Mouse (Mus musculus) megakaryocyte progenitor cell, adult 5-6 weeks (primary cell): ENCODE results near the gene 2010111I01Rik. TPM values are rescaled to one million over a fixed set of nuclear protein-coding genes. Genes with fewer than 3 reads are reported as not detected.
A peak's percentile ranks its signal among the peaks of the same experiment; 100 is the strongest.

Experiments
- ATAC-seq: replicated peaks from 2 replicates; pipeline ENCODE4 v1.8.0; 2016; ENCODE audit warnings: mild to moderate bottlenecking, moderate TSS enrichment, inconsistent platforms; ENCODE audit not compliant: poor library complexity
- total RNA-seq, 2 experiments: library from RNA; stranded (forward) in 1 of 2; stranded (reverse) in 1 of 2; fragments of 157-497, 149-512 nt in 1 of 2; fragments of 200-1000 nt in 1 of 2; gene quantifications; 2 replicates each; pipeline versions ENCODE4 v1.2.3 to v1.2.4; 2015 to 2017

The 2010111I01Rik gene
- total RNA-seq, 2 experiments from 2014 or later = 53.7 to 90.2 TPM

DNA sequence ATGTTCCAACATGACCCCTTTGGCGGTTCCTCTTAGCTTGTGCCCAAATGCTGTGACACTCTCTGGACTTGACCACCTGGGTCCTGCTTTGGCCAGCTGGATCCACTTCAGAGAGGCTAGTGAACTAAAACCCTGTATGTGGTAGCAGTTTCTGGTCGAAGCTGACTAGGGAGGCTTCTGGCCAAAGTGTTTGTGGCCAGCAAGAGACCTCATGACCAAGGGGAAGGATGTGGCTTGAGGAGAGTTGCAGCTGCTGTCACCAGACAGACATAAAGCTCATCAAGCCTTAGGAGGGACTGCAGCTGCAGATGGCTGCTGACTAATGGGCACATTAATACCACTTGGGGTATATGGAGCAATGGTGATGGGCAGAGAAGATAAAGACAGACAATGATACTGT lies 143.9 kb downstream of the 2010111I01Rik start:
- peak; percentile 82 for ATAC-seq

DNA sequence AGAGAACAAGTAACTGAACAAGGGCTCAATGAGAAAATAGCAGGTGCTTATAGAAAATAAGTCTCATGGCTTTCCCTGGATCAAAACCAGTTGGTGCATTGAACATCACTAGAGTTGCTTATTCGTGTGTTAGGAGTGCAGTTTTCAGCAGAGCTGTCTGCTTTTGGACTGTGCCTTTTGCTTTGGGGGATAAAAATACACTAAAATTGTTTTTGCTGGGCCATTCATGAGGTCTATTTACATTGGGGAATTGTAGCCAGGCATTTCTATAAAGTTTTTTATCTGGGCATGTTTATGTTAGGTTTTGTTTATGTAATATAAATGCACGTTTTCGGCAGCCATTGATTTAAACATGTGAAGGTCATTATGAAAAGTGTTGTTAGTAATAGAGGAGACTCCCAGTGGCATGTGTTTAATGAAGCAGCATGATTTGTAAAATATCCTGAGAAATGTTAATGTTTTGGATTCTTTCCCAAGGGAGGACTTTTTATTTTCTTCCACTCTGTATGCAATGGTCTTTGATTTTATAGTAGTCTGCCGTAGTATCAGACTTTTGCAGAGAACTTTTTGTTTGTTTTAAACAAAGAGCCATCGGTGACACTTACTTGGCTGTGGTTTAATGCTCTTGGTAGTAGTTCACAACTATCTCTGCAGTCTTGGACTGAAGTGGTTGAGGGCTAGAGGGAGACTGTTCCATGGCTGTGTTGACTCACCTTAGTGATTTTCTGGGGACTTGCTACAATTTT lies 146.8 kb downstream of the 2010111I01Rik start:
- ATAC-seq = no peak

DNA sequence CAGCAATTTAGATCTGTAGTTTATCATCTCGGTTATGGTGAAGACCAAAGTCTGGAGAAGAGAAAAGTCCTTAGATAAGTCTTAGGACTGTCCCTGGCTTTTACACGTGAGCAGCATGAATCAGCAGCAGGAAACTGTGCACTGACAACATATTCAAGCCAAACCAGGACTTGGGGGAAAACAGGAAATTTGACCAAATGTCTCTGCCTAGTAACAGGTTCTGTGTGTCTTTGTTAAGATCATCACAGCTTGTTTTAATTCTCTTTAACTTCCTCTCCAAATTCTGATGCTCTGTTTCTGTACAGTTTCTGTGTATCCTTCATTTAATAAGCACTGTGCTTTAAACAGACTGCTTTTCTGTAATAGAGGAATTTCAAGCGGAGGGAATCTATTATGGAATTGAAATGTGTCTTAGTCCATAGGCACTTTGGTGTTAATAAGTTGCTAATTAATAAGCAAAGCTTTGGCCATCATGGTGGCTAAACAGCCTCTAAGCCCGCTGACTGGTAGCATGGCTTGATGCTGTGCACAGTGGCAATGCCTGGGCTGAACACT lies 147.4 kb downstream of the 2010111I01Rik start:
- 0 out of 2 replicates have a peak, but pooled peaks have one; percentile 13 for ATAC-seq

DNA sequence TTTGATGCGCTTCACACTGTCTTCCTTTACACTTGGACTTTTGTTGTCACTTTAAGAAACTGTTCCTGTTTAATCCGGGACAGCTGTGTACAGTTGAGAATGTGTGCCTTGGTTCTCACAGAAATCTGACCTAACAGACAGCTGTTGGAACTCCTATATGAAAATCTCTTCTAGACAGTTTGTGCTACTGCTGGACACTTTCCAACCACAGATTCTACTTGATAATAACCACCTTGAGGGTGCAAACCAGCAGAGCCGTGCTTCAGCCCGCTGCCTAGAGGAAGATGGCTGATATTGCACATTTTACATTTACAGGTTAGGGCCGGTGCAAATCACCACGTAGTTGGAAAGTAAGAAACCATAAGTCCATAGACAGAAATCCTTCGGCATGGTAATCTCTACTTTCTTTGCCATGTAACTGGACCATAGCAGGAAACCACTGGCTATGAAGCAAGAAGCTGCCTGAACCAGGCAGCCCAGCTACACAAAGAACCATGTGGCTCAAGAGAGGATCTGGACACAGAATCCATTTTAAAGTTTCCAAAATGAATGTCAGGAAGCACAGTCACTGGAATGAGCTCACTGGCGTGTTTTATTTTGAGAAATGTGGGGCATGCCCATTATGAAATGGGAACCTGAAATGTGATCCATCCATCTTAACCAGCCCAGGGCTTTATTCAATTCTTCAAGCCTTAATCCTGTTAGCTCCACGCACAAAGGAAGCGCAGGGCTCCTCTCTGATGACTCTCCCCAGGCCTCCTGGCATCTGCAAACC lies 148.1 kb downstream of the 2010111I01Rik start:
- peak; percentile 25 for ATAC-seq

DNA sequence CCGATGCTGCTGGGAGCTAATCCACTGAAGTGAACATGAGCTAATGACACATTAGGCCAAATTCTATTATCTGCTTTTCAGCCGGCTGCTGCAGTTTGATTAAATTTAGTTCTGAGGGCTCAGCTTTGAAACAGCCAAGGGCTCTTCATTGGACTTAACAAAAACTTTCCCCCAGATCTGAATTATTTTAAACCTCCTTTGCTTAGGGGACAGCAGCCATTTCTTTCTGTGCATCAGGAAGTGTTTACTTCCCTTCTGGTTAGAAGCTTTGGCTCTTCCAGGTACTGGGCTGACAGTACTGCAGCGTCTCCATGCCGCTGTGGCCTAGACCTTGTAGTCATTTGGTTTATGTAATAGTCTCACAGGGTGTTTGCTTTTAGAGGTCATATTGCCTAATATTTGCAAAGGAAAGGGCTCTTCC lies 149.2 kb downstream of the 2010111I01Rik start:
- peak; percentile 51 for ATAC-seq

DNA sequence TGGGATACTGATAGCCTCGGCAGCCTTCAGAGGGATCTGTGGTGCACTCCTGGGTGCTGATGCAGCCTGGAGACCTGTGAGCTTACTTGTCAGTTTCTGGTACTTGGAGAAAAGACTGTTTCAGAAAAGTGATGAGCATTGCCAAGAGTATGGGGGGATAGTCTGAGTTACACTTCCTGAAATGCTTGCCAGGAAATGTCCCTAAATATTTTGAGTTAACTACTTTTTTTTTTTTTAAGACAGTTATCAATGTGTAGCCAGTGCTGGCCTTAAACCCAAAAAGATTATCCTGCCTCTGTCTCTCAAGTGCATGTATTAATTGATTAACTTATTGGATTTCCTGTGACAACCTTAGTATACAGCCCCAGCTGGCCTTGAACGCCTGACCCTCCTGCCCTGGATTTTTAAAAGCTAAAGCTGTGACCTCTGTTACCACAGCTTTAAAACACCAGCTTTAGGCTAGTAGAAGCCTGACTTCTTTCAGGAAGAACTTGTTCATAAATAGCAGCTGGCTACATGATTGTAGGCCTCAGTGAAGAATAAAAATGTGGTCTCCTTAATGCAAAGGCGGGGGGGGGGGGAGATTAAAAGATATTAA lies 150.6 kb downstream of the 2010111I01Rik start:
- no peak for ATAC-seq

DNA sequence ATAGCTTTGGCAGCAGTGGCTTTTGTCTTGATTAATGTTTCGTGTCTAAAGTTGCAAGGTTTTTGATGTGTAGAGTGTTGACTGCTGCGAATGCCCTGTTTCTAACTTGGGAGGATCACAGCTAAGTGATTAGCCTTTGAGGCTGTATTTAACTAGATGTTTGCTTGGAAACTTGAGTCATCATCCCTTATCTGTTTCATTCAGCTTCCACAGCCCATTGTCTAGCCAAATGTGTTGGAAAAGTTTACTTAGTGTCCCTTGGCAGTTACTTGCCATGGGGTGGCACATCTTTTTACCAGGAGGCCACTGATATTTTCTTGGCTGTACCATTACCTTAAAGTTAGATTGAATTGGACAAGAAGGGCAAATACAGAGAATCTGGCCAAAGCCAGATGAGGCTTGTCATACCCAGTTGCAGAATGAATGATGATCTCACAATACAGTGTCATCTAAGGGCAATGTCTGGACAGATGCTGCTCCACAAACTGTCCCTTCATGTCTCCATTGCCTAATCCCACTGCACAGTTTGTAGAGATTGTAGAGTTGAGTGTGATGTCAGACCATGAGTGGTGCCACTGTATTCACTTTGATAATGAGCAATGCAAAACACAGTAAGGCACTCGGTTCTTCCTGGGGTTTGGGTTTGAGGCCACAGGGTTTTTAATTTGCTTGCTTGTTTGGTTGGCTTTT lies 152.9 kb downstream of the 2010111I01Rik start:
- peak; percentile 15 for ATAC-seq

DNA sequence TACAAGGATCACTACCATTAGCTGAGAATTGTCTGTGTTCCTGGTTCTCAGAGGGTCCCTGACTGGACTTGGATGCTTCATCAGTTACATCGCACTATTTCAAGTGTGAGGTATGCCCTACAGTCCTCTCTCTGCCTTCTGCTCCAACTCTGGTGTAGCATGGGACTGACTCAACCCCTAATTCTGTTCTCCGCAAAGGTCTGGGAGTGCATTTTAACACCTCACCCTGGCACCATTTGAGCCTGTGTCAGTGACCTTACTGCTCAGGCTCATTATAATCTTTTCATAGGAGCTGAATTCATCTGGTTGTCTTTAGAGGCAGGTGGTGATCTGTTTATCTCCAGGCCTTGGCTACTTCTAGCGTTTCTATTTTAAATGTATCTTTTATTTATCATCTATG lies 154.0 kb downstream of the 2010111I01Rik start:
- ATAC-seq = no peak; the same call in 1 of the 2 replicates

DNA sequence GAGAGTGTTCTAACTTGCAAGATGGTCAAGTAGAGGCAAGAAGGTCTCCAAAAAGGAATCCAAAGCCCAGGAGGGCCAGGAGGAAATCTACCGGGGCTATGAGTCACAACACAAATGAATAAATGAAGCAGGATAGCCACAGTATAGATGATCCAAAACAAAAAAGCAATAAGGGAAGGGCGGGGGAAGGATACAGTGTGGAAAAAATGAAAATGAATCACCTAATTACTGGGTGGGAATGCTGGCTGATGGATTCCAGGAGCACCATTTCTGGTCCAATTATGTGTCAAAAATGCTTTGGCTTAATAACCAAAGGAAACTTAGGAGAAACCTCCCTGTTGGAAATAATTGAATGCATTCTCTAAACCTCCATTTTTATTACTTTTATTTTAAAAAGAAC lies 155.6 kb downstream of the 2010111I01Rik start:
- ATAC-seq = no peak

DNA sequence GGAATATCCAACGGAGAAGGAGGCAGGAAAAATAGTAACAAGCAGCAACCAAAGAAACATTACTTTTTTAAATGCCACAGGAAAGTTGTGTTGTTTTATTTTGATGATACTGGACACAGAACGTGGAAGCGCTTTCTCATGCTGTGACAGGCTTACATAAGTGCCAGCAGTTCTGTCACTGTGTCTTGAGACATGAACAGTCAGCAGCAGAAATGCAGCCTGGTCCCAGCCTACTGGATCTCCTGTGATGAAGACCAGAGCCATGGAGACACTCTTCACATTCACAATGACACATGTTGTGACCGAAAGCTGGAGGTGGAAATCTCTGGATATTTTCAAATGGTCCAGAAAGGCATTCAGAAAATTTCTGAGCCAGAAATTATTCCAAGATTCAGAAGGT lies 157.1 kb downstream of the 2010111I01Rik start:
- ATAC-seq = no peak

DNA sequence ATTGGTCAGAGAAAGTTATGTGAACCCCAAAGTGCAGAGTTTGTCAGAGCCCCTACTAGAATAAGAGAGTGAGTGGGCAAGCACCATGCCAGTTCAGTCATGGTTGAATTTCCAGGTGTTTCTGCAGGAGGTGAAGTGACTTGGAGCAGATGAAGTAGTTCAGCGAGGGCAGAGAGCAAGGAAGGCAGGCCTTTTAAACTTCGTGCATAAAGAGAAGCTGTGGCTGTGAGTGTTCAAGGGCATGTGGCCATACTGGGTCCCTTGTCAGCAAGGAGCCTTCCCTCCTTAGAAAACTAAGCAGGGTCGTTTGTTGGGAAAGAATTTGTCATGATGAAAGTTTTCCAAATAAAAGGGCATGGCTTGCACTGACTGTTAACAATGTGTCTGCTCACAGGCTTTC lies 161.5 kb downstream of the 2010111I01Rik start:
- no peak for ATAC-seq

DNA sequence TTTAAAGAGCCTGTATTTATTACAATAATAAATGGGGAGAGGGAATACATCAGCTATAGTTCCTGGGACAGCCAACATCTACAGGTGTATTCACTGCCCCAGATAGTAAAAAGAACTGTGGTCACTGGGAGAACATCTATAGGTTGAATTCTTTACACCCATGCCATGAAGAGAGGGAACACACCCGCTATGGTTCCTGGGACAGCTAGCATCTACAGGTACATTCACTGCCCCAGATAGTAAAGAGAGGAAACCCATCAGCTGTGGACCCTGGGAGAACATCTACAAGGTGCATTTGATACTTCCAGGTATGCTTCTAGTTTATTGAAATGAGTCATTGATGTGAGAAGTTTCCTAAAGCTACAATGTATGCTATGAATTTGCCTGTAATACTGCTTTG lies 162.8 kb downstream of the 2010111I01Rik start:
- no peak for ATAC-seq

DNA sequence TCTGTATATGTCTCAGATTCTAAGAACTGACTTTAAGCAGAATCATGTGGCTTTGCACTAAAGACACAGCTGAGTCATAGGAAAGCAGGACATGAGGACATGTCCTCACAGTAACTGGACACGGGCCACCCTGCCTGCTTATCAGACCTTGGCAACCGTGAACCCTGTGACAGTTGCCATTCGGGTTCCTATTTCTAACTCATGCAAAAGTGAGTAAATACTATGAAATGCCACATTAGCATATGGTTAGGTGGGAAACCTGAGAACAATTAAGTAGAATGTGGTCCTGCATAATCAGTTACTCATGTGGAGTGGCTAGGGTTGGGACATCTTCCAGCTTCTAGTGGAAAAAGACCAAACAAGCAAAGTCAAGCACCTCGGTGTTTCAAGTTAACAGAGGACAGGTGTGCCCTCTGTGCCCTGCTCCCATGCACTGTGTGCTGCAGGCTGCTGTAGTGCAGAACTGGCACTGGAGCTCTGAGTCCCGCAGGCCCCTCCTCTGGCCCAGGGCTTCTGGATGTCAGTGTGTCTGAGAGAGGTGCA lies 170.3 kb downstream of the 2010111I01Rik start:
- no peak for ATAC-seq

DNA sequence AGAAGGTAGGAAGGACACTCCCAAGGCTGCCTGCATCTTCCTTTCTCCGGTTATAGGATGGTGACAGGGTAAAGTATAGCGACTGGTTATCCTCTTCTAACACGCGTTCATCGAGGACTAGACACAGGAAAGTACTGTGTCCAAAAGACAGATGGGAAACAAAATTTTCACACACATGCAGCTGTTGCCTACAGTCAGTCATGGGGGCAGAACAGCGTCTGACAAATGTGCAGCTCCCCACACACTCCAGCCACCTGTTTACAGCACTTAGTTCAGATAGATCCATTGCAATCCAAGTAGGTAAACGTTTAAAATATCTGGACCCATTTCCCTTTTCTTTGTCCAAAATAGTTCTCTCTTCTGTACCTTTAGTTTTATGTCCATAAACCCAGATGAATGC lies 171.3 kb downstream of the 2010111I01Rik start:
- no peak for ATAC-seq

DNA sequence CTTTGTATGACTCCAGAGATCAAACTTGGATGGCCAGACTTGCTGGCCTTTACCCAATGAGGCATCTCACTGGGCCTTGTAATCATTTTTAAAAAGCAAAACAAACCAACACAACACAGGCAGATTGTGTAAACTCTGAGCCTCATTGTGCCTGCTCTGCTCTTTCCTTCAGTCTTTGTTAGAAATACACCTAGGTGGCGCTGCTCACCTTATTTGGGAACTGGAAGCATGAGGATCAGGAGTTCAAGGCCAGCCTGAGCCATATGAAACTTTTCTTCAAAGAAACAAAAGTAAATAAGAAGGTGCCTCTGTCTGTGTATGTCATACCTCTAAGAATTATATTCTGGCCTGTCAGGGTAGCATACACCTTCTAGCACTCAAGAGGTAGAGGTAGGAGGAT lies 172.1 kb downstream of the 2010111I01Rik start:
- ATAC-seq = peak; percentile 40; the same call in 1 of the 2 replicates

DNA sequence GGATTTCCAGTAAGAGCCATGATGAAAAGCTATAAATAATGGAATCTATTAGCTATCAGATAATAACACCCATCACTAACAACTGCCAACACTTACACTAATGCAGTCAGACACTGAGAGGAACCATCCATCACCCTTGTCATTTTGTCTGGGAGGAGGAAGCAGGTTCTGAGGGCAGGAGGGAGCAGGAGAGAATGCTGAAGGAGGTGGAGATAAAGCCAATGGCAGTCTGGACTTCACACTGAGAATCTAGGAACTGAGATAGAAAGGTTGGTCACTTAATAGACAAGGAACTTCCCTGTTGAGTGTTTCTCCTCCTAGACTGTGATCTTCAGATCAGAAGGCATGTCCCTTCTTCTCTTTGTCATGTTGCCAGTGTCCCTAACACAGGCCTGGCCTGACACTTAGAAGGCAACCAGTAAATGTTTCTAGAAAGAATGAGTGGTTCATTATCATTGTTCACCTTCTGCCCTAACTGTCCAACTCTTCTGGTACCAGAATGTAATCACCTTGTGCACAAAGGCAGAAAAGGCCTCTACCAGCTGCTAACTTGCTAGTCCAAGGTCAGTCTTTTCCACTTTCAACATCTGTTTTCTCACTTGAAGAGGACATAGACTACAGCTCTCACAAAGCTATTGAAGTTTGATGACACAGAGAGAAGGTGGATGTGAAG lies 173.8 kb downstream of the 2010111I01Rik start:
- peak; percentile 54 for ATAC-seq

DNA sequence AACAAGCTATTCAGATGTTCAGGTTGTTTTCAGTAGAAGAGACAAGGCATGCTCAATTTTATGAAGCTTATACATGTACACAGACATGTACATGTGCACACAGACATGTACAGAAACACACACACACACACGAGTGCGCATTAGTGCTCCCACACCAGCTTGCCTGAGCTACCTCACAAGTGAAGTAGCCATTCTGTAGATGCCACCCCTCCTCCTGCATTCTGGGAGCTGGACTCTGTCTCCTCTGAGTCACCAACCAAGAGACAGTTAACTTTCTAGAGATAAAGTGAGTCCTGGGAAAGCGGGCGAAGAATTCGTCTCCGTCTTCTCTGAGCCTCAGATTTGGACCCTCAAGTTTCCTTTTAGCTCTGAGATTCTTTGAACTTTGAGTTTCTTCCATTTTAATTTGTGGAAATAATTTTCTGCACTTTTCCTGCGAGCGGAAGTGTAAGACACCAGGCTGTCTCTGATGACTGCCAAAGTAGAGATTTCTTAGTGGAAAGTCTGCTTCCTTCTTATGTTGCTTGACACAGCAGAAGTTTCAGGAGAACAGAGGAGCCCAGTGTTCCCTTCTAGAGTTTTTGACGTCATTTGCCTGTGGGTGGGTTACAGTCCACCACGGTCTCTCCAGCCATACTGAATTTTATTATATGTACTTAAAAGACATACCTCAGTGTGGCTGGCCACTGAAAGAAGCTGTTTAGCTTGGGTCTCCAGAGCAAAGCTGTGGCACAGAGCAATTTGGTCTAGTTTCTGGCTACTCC lies 175.0 kb downstream of the 2010111I01Rik start:
- ATAC-seq = no peak

DNA sequence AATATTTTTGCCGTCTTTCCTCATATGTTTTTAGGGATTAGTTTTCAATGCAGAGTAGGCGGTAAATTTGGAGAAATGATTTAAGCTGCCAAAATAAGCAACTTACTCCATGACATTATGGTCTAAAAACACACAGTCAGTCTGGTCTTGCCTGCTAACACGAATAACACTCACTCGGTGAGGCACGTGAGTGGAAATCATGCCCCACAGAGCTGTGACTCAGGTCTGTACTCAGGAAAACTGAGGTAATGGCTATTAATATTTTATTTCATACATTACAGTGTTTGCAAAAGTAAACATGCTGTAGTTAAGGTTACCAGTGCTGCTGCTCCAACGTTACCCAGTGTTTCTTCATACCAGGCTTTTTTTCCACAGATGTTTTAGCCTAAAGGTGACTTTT lies 176.1 kb downstream of the 2010111I01Rik start:
- no peak for ATAC-seq

DNA sequence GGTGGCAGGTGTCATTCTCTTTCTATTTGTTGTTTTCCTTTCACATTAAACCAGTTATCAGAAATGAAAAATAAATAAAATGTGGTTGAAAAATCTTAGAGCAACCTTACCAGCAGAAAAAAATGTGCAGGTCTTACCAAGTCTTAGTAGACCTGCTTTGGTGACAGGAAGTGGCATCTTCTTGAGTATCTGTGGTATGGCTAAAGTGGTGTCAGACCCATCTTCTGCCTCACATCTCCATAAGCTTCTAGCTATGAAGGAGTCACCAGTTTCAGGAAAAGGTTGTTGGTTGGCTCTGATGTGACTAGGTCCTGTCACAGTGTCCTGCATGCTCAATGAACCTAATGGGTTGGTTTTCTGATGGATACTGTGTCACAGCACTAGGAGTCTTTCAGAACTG lies 176.6 kb downstream of the 2010111I01Rik start:
- ATAC-seq = no peak
